Mouse (Mus musculus) B cell, adult 2 months (primary cell): ENCODE results near the gene Plcd1.
A peak's percentile ranks its signal among the peaks of the same experiment; 100 is the strongest.

Experiments
- DNase-seq, 2 experiments: peaks; one replicate each; pipeline ENCODE4 v3.0.0; 2022

The Plcd1 gene

GRCm38 (mm10) chr9:119090462-119090861, 2.8 kb downstream of the Plcd1 start:
- no peak for DNase-seq

GRCm38 (mm10) chr9:119089437-119089836, 3.9 kb downstream of the Plcd1 start:
- no peak for DNase-seq

GRCm38 (mm10) chr9:119088148-119088801, 5.0 kb downstream of the Plcd1 start:
- DNase-seq: peak; percentile 87 to 89

- DNase-seq: no peak
Measured at GRCm38 (mm10) chr9:119087309-119087708, 6.0 kb downstream of the Plcd1 start.

- DNase-seq: no peak
Measured at GRCm38 (mm10) chr9:119086451-119086850, 6.9 kb downstream of the Plcd1 start.

GRCm38 (mm10) chr9:119083966-119084365, 9.3 kb downstream of the Plcd1 start:
- no peak for DNase-seq

- no peak for DNase-seq
Measured at GRCm38 (mm10) chr9:119082656-119083430, 10.5 kb downstream of the Plcd1 start.

GRCm38 (mm10) chr9:119082039-119082438, 11.3 kb downstream of the Plcd1 start:
- DNase-seq: no peak

- DNase-seq: no peak
Measured at GRCm38 (mm10) chr9:119080040-119080675, 13.1 kb downstream of the Plcd1 start.

GRCm38 (mm10) chr9:119075685-119076084, 17.6 kb downstream of the Plcd1 start:
- no peak for DNase-seq

GRCm38 (mm10) chr9:119073184-119073895, 20.0 kb downstream of the Plcd1 start:
- DNase-seq: no peak

GRCm38 (mm10) chr9:119071786-119072185, 21.5 kb downstream of the Plcd1 start:
- no peak for DNase-seq

GRCm38 (mm10) chr9:119070173-119070825, 23.0 kb downstream of the Plcd1 start:
- DNase-seq: no peak

- DNase-seq: no peak
Measured at GRCm38 (mm10) chr9:119068266-119068665, 25.0 kb downstream of the Plcd1 start.

- peak; percentile 67 to 68 for DNase-seq
Measured at GRCm38 (mm10) chr9:119067601-119068000, 25.7 kb downstream of the Plcd1 start.

GRCm38 (mm10) chr9:119064296-119064695, 29.0 kb downstream of the Plcd1 start:
- no peak for DNase-seq

GRCm38 (mm10) chr9:119063036-119063644, 30.2 kb downstream of the Plcd1 start:
- peak; percentile 14 for DNase-seq

GRCm38 (mm10) chr9:119060701-119061100, 32.6 kb downstream of the Plcd1 start:
- DNase-seq: no peak

GRCm38 (mm10) chr9:119058245-119058644, 35.1 kb downstream of the Plcd1 start:
- DNase-seq: no peak

- no peak for DNase-seq
Measured at GRCm38 (mm10) chr9:119055336-119055735, 38.0 kb downstream of the Plcd1 start.

- no peak for DNase-seq
Measured at GRCm38 (mm10) chr9:119053964-119054576, 39.2 kb downstream of the Plcd1 start.
